Mouse (Mus musculus): ENCODE measurements around the gene Ndrg2. TPM values are rescaled to one million over a fixed set of nuclear protein-coding genes. Genes with fewer than 3 reads are reported as not detected.

Gene Ndrg2
- polyA plus RNA-seq, 1 experiment, result 0.11 TPM

DNA sequence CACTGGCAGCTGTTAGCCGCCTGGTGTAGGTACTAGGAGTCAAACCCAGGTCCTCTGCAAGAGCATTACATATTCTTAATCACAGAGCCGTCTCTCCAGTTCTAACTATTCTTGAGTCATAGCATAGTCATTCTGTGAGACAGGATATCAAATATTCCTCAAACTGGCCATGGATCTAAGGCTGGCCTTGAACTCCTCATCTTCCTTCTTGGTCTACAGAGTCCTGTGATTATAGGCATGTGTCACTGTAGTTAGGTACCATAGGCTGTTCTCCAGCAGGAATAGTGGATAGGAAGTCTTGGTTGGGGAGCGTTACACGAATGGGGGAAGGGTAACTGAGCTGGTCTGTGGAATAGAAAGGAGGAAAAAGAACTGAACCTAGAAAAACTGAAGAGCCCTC is 2.6 kb upstream of the Ndrg2 start:
- H3K27me3 ChIP-seq (ENCODE audit: control insufficient read depth), result peaks cover 41% of the 10 kb centered on the region
- TF ChIP-seq GATA1 (IDR thresholded peaks at IDR 0.05; ENCODE audit: low read length), result no peak
- no peak for TF ChIP-seq TAL1 (IDR thresholded peaks at IDR 0.05; ENCODE audit: low read length)
- H3K36me3 ChIP-seq (ENCODE audit: control insufficient read depth), result no peaks in the 10 kb centered on the region

DNA sequence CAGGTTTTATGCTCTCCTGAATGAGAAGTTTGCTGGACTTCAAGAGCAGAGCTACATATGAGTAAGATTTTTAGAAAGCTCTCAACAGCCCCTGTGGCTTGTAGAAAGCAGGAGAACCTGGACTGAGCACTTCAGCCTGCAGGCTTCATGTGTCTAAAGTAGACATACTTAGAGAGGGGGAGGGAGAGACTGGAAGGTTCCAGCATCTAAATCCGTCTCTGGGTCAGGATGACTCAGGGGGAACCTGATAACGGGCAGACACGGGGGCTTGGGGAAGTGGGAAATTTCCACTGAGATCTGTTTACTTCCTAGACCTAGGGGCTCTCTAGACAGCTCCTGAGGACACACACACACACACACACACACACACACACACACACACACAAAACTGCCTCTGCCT is 1.1 kb upstream of the Ndrg2 start:
- peaks cover 13% of the 10 kb centered on the region for H3K4me1 ChIP-seq (ENCODE audit: control insufficient read depth)
- no peaks in the 10 kb centered on the region for H3K36me3 ChIP-seq (ENCODE audit: control insufficient read depth)
- no peaks in the 10 kb centered on the region for H3K9me3 ChIP-seq (ENCODE audit: control insufficient read depth, low read length)
- no peak for TF ChIP-seq GATA1 (IDR thresholded peaks at IDR 0.05; ENCODE audit: low read length)
- no peak for TF ChIP-seq TAL1 (IDR thresholded peaks at IDR 0.05; ENCODE audit: low read length)
- H3K27me3 ChIP-seq (ENCODE audit: control insufficient read depth), result peaks cover 46% of the 10 kb centered on the region
- H3K4me3 ChIP-seq (replicated peaks), result no peak overlapping the region

More for the DNA sequence above, 2.6 kb upstream of the Ndrg2 start:
- no peaks in the 10 kb centered on the region for H3K9me3 ChIP-seq (ENCODE audit: control insufficient read depth, low read length)
- no peak overlapping the region for H3K4me3 ChIP-seq (replicated peaks)
- peaks cover 13% of the 10 kb centered on the region for H3K4me1 ChIP-seq (ENCODE audit: control insufficient read depth)

DNA sequence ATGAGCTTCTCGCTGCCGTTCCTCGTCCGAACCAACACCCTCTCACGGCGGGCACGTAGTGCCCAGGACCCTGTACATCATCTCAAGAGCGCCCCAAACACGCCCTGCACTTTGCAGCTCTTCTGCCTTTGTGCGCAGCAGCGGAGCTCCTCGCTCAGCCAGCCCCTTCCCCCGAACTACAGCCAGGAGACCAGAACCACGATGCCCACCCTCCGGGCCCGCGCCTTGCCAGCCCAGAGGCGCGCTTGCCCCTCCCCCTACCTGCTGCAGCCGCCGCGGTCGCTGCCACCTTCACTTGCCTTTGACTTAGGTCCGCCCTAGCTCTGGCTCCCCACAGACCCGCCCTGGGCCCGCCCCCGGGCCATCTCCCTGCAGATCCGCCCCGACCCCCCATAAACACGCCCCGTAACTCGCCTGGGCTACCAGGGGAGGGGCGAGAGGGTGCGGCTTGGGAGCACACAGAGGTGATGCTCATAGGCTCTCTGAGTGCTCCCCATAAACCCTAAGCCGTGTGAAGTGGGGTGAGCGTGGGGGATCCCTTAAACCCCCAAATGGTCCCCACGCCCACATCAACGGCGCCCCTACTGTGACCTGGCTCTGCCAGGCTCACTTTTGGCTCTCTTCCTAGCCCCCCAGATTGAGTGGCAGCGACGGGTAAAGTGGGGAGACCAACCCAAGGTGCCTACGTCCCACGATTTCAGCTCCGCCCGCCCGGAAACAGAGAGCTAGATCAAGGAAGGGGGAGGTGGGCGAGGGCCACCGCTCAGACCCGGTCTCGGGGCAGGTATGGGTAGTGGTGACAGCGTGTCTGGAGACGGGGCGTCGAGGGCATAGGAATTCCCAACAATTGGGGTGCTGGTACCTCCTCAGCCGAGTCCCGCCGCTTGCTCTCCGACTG is 647 bp downstream of the Ndrg2 start:
- Histone ChIP-seq H3K27me3 (ENCODE audit: control insufficient read depth) (peaks cover 46% of the 10 kb centered on the region), H3K4me3 (replicated peaks) (peak overlapping the region; percentile 54), H3K36me3 (ENCODE audit: control insufficient read depth) (no peaks in the 10 kb centered on the region), H3K4me1 (ENCODE audit: control insufficient read depth) (peaks cover 13% of the 10 kb centered on the region), H3K9me3 (ENCODE audit: control insufficient read depth, low read length) (no peaks in the 10 kb centered on the region)
- TF ChIP-seq GATA1 (IDR thresholded peaks at IDR 0.05; ENCODE audit: low read length), result no peak
- no peak for TF ChIP-seq TAL1 (IDR thresholded peaks at IDR 0.05; ENCODE audit: low read length)

DNA sequence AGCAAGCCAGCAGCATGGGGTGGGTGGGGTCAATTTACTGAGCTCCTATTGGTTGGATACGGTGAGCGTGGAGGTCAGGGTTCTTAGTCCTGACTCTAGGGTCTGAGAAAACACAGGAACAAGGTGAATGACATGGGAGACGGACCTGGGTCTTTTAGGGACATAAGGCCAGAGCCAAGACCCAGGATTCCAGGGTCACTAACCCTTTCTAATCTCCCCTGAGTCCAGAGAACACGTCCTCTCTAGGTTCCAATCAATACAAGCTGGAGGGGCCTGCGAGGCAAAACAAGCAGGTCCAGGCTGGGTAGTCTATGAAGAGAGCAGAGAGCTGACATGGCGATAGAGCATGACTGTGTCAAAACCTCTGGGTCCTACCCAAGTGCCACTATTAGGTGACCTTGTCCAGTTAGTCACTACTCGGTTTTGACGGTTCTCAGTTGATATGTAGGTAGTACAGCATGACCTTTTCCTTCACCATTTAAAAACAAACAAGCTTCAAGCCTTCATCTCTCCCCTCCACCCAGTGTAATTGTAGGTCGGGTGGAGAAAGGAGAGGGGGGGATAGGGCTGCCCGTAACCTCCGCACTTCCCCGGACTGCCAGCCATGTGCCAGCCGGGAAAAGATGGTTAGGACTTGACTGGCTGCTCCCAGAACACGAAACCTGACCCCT is 1.4 kb downstream of the Ndrg2 start:
- Histone ChIP-seq H3K4me1 (ENCODE audit: control insufficient read depth) (peaks cover 13% of the 10 kb centered on the region), H3K36me3 (ENCODE audit: control insufficient read depth) (no peaks in the 10 kb centered on the region), H3K4me3 (replicated peaks) (peak overlapping the region; percentile 54), H3K9me3 (ENCODE audit: control insufficient read depth, low read length) (no peaks in the 10 kb centered on the region), H3K27me3 (ENCODE audit: control insufficient read depth) (peaks cover 46% of the 10 kb centered on the region)
- TF ChIP-seq TAL1 (IDR thresholded peaks at IDR 0.05; ENCODE audit: low read length) (no peak), GATA1 (IDR thresholded peaks at IDR 0.05; ENCODE audit: low read length) (no peak)

DNA sequence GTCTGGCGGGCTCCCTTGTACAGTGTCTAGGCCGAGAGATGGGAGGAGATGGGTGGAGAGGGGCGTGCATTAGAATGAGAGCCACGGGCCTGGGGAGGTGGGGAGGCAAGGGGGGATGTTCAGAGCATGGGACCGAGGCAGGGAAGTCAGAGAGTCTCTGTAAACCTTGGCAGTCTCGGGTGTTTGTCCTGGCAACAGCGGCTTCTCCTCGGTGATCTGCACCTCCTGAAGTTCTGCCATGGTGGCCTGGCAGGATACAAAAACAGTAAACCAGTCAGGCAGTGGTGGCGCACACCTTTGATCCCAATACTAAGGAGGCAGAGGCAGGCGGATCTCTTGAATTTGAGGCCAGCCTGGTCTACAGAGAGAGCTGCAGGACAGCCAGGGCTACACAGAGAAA is 2.7 kb downstream of the Ndrg2 start:
- H3K27me3 ChIP-seq (ENCODE audit: control insufficient read depth), result peaks cover 50% of the 10 kb centered on the region
- no peaks in the 10 kb centered on the region for H3K9me3 ChIP-seq (ENCODE audit: control insufficient read depth, low read length)
- TF ChIP-seq TAL1 (IDR thresholded peaks at IDR 0.05; ENCODE audit: low read length) (no peak), GATA1 (IDR thresholded peaks at IDR 0.05; ENCODE audit: low read length) (no peak)
- H3K4me3 ChIP-seq (replicated peaks), result no peak overlapping the region
- H3K4me1 ChIP-seq (ENCODE audit: control insufficient read depth), result peaks cover 18% of the 10 kb centered on the region
- H3K36me3 ChIP-seq (ENCODE audit: control insufficient read depth), result no peaks in the 10 kb centered on the region

DNA sequence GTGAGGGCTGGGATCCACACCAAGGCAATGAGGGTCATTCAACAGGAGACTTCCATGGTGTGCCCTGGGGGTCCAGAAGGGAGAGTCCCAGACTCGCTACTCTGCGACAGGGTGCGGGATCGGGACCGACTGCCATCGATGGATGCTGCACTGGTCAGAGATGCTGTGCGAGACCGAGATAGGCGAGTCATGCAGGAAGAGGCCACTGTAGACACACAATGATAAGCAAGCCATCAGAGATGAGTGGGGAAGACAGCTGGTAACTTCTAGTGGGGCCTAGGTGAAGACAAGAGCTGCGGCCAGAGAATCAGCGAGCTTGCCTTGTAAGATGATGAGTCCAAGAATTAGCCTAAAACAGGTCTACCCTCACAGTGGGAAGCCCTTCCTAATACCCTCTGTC is 7.9 kb downstream of the Ndrg2 start:
- no peaks in the 10 kb centered on the region; the same call in 1 of the 2 replicates for H3K36me3 ChIP-seq (ENCODE audit: control insufficient read depth)
- no peak overlapping the region for H3K4me3 ChIP-seq (replicated peaks)

DNA sequence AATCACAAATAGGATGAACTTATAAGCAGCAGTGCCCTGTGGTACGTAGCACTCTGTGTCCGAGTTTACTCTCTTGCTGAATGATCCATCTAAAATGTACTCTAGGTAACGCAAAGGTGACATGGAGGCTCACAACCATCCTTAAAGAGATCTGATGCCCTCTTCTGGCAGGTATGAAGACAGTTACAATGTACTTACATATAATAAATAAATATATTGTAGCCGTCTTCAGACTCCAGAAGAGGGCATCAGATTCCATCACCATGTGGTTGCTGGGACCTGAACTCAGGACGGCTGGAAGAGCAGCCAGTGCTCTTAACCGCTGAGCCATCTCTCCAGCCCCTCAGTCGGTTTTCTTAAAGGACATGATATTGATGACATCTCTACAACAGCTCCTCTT is 9.3 kb downstream of the Ndrg2 start:
- Histone ChIP-seq H3K4me3 (replicated peaks) (no peak overlapping the region), H3K36me3 (ENCODE audit: control insufficient read depth) (no peaks in the 10 kb centered on the region; the same call in 1 of the 2 replicates), H3K4me1 (ENCODE audit: control insufficient read depth) (peaks cover 8% of the 10 kb centered on the region), H3K9me3 (ENCODE audit: control insufficient read depth, low read length) (no peaks in the 10 kb centered on the region), H3K27me3 (ENCODE audit: control insufficient read depth) (peaks cover 6% of the 10 kb centered on the region)
- TF ChIP-seq GATA1 (IDR thresholded peaks at IDR 0.05; ENCODE audit: low read length) (no peak), TAL1 (IDR thresholded peaks at IDR 0.05; ENCODE audit: low read length) (no peak)

More for the DNA sequence above, 7.9 kb downstream of the Ndrg2 start:
- H3K4me1 ChIP-seq (ENCODE audit: control insufficient read depth), result peaks cover 8% of the 10 kb centered on the region
- peaks cover 7% of the 10 kb centered on the region for H3K27me3 ChIP-seq (ENCODE audit: control insufficient read depth)
- TF ChIP-seq TAL1 (IDR thresholded peaks at IDR 0.05; ENCODE audit: low read length) (no peak), GATA1 (IDR thresholded peaks at IDR 0.05; ENCODE audit: low read length) (no peak)
- no peaks in the 10 kb centered on the region for H3K9me3 ChIP-seq (ENCODE audit: control insufficient read depth, low read length)

DNA sequence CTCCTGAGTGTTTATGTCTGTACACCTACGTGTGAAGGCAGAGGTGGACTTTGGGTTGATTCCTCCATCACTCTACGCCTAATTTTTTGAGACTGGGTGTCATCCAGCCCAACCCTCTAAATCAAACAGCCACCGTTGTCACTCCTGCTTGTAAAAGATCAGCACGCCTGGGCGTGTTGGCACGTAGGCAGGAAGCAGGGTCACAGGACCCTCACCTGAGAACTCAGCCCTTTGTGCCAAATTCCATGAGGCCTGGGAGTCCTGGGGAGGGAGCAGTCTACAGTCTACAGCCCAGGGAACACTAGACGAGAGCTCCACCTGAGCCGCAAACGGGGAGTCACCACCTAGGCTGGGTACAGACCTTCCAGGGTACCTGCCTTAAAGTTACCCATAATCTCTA is 10.2 kb downstream of the Ndrg2 start:
- Histone ChIP-seq H3K27me3 (ENCODE audit: control insufficient read depth) (peaks cover 6% of the 10 kb centered on the region), H3K9me3 (ENCODE audit: control insufficient read depth, low read length) (no peaks in the 10 kb centered on the region), H3K36me3 (ENCODE audit: control insufficient read depth) (no peaks in the 10 kb centered on the region; the same call in 1 of the 2 replicates), H3K4me1 (ENCODE audit: control insufficient read depth) (peaks cover 8% of the 10 kb centered on the region), H3K4me3 (replicated peaks) (no peak overlapping the region)
- no peak for TF ChIP-seq GATA1 (IDR thresholded peaks at IDR 0.05; ENCODE audit: low read length)
- no peak for TF ChIP-seq TAL1 (IDR thresholded peaks at IDR 0.05; ENCODE audit: low read length)
